Mouse (Mus musculus) left cerebral cortex, postnatal 14 days (tissue): ENCODE results near the gene Ebpl. TPM values are rescaled to one million over a fixed set of nuclear protein-coding genes. Genes with fewer than 3 reads are reported as not detected.

Experiments used
- DNase-seq, 2 experiments: peaks; one replicate each; pipeline ENCODE4 v3.0.0; 2021 to 2022; ENCODE audit warnings: low spot score in 2 of 2, mixed read lengths in 1 of 2
- intact Hi-C: fragments of 180-260 bp; cut with DNase I; formaldehyde crosslinking; loops from one replicate; pipeline ENCODE4 v1.15.1; 2025
- total RNA-seq, 2 experiments: library from RNA; stranded (reverse); gene quantifications; 2 replicates each; pipeline ENCODE4 v1.2.3; 2021

Gene Ebpl
- total RNA-seq, 2 experiments from 2014 or later = 4.3 to 4.5 TPM

GRCm38 (mm10) chr14:61288606-61289286 is 71.5 kb downstream of the Ebpl start:
- DNase-seq = no peak
- intact Hi-C loops = no loop called here

Other genes with a start within 250 kb of the Ebpl start
- gene Sacs, start 222.0 kb downstream of the Ebpl start, total RNA-seq = 10 to 100 TPM; 56.6 to 62.7 TPM
- gene Sgcg, start 101.9 kb downstream of the Ebpl start, total RNA-seq = not detected
- under 1 TPM; 0.70 to 0.82 TPM for gene Arl11, start 50.7 kb downstream of the Ebpl start, total RNA-seq
- 10 to 100 TPM; 79.1 to 79.7 TPM for gene Kpna3, start 79.4 kb upstream of the Ebpl start, total RNA-seq
- 10 to 100 TPM; 43.2 to 45.9 TPM for gene Spryd7, start 196.4 kb upstream of the Ebpl start, total RNA-seq
- gene Trim13, start 237.8 kb upstream of the Ebpl start, total RNA-seq = 10 to 100 TPM; 10.1 to 11.4 TPM
- gene Kcnrg, start 247.0 kb upstream of the Ebpl start, total RNA-seq = under 1 TPM; 0.64 to 0.74 TPM